Mouse (Mus musculus) c-Kit-positive CD71-negative TER-119-negative erythroid progenitor cells, embryonic 14.5 days (primary cell): ENCODE results near the gene Gm20388.

ENCODE experiments used
- DNase-seq: peaks from one replicate; pipeline ENCODE4 v3.0.0-alpha.2; 2013; ENCODE audit warnings: low read depth

Gm20388 gene

GRCm38 (mm10) chr8:122525004-122525403 lies 2614.4 kb downstream of the Gm20388 start:
- DNase-seq = no peak

GRCm38 (mm10) chr8:122526084-122526483 lies 2615.4 kb downstream of the Gm20388 start:
- no peak for DNase-seq

GRCm38 (mm10) chr8:122526526-122527170 lies 2616.0 kb downstream of the Gm20388 start:
- no peak for DNase-seq

- DNase-seq = no peak
Observed at GRCm38 (mm10) chr8:122527937-122528336, 2617.3 kb downstream of the Gm20388 start.

- DNase-seq = no peak
Observed at GRCm38 (mm10) chr8:122529159-122529558, 2618.5 kb downstream of the Gm20388 start.

- DNase-seq = no peak
Observed at GRCm38 (mm10) chr8:122531312-122531711, 2620.7 kb downstream of the Gm20388 start.

- no peak for DNase-seq
Observed at GRCm38 (mm10) chr8:122537033-122537432, 2626.4 kb downstream of the Gm20388 start.

GRCm38 (mm10) chr8:122537812-122538211 lies 2627.2 kb downstream of the Gm20388 start:
- no peak for DNase-seq

GRCm38 (mm10) chr8:122538310-122539076 lies 2627.9 kb downstream of the Gm20388 start:
- DNase-seq = no peak

- no peak for DNase-seq
Observed at GRCm38 (mm10) chr8:122544138-122544537, 2633.5 kb downstream of the Gm20388 start.

- no peak for DNase-seq
Observed at GRCm38 (mm10) chr8:122546066-122546755, 2635.6 kb downstream of the Gm20388 start.

GRCm38 (mm10) chr8:122546811-122547453 lies 2636.3 kb downstream of the Gm20388 start:
- no peak for DNase-seq

GRCm38 (mm10) chr8:122547815-122548214 lies 2637.2 kb downstream of the Gm20388 start:
- peak; percentile 70 for DNase-seq

GRCm38 (mm10) chr8:122548331-122548730 lies 2637.7 kb downstream of the Gm20388 start:
- no peak for DNase-seq

GRCm38 (mm10) chr8:122548891-122549439 lies 2638.3 kb downstream of the Gm20388 start:
- DNase-seq = no peak

- DNase-seq = no peak
Observed at GRCm38 (mm10) chr8:122550234-122550994, 2639.8 kb downstream of the Gm20388 start.

GRCm38 (mm10) chr8:122550995-122551264 lies 2640.3 kb downstream of the Gm20388 start:
- DNase-seq = no peak

- peak; percentile 90 for DNase-seq
Observed at GRCm38 (mm10) chr8:122551265-122552051, 2640.8 kb downstream of the Gm20388 start, which contains the start of gene Piezo1. TSS of gene Piezo1 (minus strand) at chr8:122551329.

- DNase-seq = no peak
Observed at GRCm38 (mm10) chr8:122554786-122555185, 2644.1 kb downstream of the Gm20388 start.
